Mouse (Mus musculus) layer of hippocampus, adult 9-11 months (tissue): ENCODE data around the gene Lhx4.

Experiments
- DNase-seq: peaks from one replicate; pipeline ENCODE4 v3.0.0; 2022

The Lhx4 gene

GRCm38 (mm10) chr1:155742411-155743363 lies 8.8 kb downstream of the Lhx4 start:
- DNase-seq, result no peak

- no peak for DNase-seq
Observed at GRCm38 (mm10) chr1:155741988-155742387, 9.5 kb downstream of the Lhx4 start.

GRCm38 (mm10) chr1:155741378-155741945 lies 10.0 kb downstream of the Lhx4 start:
- DNase-seq, result no peak

GRCm38 (mm10) chr1:155740622-155741377 lies 10.7 kb downstream of the Lhx4 start:
- no peak for DNase-seq

GRCm38 (mm10) chr1:155737809-155738383 lies 13.6 kb downstream of the Lhx4 start:
- no peak for DNase-seq

- no peak for DNase-seq
Observed at GRCm38 (mm10) chr1:155737017-155737808, 14.3 kb downstream of the Lhx4 start.

- no peak for DNase-seq
Observed at GRCm38 (mm10) chr1:155736096-155736825, 15.2 kb downstream of the Lhx4 start.

- no peak for DNase-seq
Observed at GRCm38 (mm10) chr1:155731156-155731555, 20.3 kb downstream of the Lhx4 start.

GRCm38 (mm10) chr1:155729113-155729795 lies 22.2 kb downstream of the Lhx4 start:
- DNase-seq, result no peak

- DNase-seq, result no peak
Observed at GRCm38 (mm10) chr1:155727830-155728229, 23.7 kb downstream of the Lhx4 start.

GRCm38 (mm10) chr1:155725876-155726275 lies 25.6 kb downstream of the Lhx4 start:
- no peak for DNase-seq

- DNase-seq, result no peak
Observed at GRCm38 (mm10) chr1:155724301-155724700, 27.2 kb downstream of the Lhx4 start.

GRCm38 (mm10) chr1:155722185-155722584 lies 29.3 kb downstream of the Lhx4 start:
- no peak for DNase-seq

- no peak for DNase-seq
Observed at GRCm38 (mm10) chr1:155721443-155721842, 30.0 kb downstream of the Lhx4 start.

- no peak for DNase-seq
Observed at GRCm38 (mm10) chr1:155720006-155720405, 31.5 kb downstream of the Lhx4 start.

- no peak for DNase-seq
Observed at GRCm38 (mm10) chr1:155718851-155719250, 32.6 kb downstream of the Lhx4 start.

GRCm38 (mm10) chr1:155717301-155717700 lies 34.2 kb downstream of the Lhx4 start:
- no peak for DNase-seq

GRCm38 (mm10) chr1:155715366-155715765 lies 36.1 kb downstream of the Lhx4 start:
- no peak for DNase-seq

GRCm38 (mm10) chr1:155713306-155713705 lies 38.2 kb downstream of the Lhx4 start:
- DNase-seq, result peak; percentile 48

GRCm38 (mm10) chr1:155704182-155704581 lies 47.3 kb downstream of the Lhx4 start:
- DNase-seq, result no peak

- DNase-seq, result no peak
Observed at GRCm38 (mm10) chr1:155703191-155703680, 48.2 kb downstream of the Lhx4 start.
